Mouse (Mus musculus): ENCODE measurements at regions not wholly inside any gene's neighbourhood (a gene's known extent, or its start where the extent isn't known, plus 50 kb on each side); places are given as distances from the start of the nearest gene placed in this dataset.

DNA sequence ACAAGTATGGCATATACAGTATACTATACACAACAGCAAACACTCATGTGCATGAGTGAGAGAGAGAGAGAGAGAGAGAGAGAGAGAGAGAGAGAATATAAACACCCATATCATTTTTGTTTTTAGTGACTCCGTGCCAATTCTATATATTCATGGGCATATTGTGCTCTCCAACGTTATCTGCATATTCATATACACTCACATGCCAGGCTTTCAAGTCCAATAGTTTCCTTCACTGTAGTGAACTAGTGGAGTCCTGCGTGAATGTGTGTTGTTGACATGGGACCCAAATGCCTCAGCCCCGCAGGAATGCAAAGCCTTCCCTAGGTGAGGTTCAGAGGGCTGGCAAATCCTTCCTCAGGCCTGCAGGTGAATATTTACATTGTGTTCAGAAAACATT, 53.4 kb upstream of the Nab1 start:
- Histone ChIP-seq H3K9ac (ENCODE audit: low read depth, low read length) (no peak overlapping the region), H3K27ac (ENCODE audit: low read depth, low read length) (no peak overlapping the region), H3K27me3 (ENCODE audit: control insufficient read depth, insufficient read depth, low read length) (no peaks in the 10 kb centered on the region), H3K4me3 (ENCODE audit: low read depth, low read length) (no peak overlapping the region), H3K4me1 (ENCODE audit: control insufficient read depth, insufficient read depth, low read length) (no peaks in the 10 kb centered on the region), H3K9me3 (replicated peaks; ENCODE audit: control insufficient read depth, low read length) (no peaks in the 10 kb centered on the region), H3K4me2 (no peak overlapping the region), H3K36me3 (ENCODE audit: control insufficient read depth, insufficient read depth, low read length) (no peaks in the 10 kb centered on the region)
- ATAC-seq (replicated peaks; ENCODE audit: insufficient number of reproducible peaks, low FRiP score, low TSS enrichment) = no peak
- 58% methylated on average over 4 of the region's 4 CpGs for WGBS (ENCODE audit: insufficient replicate concordance)

DNA sequence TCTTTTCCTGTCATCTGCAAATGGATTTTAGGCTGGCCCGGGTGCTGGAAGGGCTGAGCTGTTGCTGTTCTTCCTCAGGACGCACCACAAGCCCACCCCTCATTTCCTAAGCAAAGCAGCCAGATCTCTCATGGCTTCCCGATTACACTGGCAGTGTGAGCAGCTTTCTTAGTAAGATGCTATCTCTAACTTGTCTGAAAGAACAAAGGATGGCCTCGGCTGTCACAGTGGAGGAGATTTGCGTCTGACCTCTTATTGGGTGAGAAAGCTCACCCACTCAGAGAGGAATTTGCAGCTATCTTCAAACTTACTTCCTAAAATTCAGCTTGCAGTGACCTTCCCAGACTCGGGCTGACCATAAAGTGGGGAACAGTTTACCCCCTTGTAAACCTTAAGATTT, 64.7 kb upstream of the Nemp2 start:
- no peak overlapping the region for H3K27ac ChIP-seq (ENCODE audit: low read depth, low read length)
- no peaks in the 10 kb centered on the region for H3K27me3 ChIP-seq (ENCODE audit: control insufficient read depth, insufficient read depth, low read length)
- peaks cover 10% of the 10 kb centered on the region for H3K4me1 ChIP-seq (ENCODE audit: control insufficient read depth, insufficient read depth, low read length)
- 0 out of 2 replicates have a peak overlapping the region, but pooled peaks have one; percentile 16 for H3K9ac ChIP-seq (ENCODE audit: low read depth, low read length)
- no peak overlapping the region for H3K4me3 ChIP-seq (ENCODE audit: low read depth, low read length)
- WGBS (ENCODE audit: insufficient replicate concordance) = 4% methylated on average over 6 of the region's 6 CpGs
- H3K36me3 ChIP-seq (ENCODE audit: control insufficient read depth, insufficient read depth, low read length) = no peaks in the 10 kb centered on the region
- H3K4me2 ChIP-seq = peak overlapping the region; percentile 39
- H3K9me3 ChIP-seq (replicated peaks; ENCODE audit: control insufficient read depth, low read length) = no peaks in the 10 kb centered on the region
- ATAC-seq (replicated peaks; ENCODE audit: insufficient number of reproducible peaks, low FRiP score, low TSS enrichment) = no peak

DNA sequence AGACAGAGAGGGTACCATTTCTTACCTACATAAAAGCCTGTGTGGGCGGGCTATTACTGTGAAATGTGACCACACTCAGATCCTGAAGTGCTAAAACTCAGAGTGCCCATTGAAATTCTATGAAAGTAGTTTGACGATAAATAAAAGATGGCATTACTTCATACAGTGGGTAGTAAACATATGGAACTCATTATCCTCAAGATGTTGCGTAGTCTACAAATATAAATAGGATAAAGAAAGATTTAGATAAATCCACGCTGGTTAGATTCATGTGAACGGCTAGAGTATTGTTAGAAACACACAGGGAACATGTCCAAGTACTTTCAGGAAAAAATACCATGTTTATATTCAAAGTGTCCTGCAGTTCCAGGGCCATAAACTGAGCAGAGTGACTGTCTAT, 58.8 kb upstream of the Nemp2 start:
- Histone ChIP-seq H3K4me3 (ENCODE audit: low read depth, low read length) (no peak overlapping the region), H3K36me3 (ENCODE audit: control insufficient read depth, insufficient read depth, low read length) (no peaks in the 10 kb centered on the region), H3K9me3 (replicated peaks; ENCODE audit: control insufficient read depth, low read length) (no peaks in the 10 kb centered on the region), H3K27ac (ENCODE audit: low read depth, low read length) (no peak overlapping the region), H3K4me2 (no peak overlapping the region), H3K27me3 (ENCODE audit: control insufficient read depth, insufficient read depth, low read length) (no peaks in the 10 kb centered on the region), H3K9ac (ENCODE audit: low read depth, low read length) (no peak overlapping the region), H3K4me1 (ENCODE audit: control insufficient read depth, insufficient read depth, low read length) (no peaks in the 10 kb centered on the region)
- WGBS (ENCODE audit: insufficient replicate concordance) = 75% methylated on average over 5 of the region's 5 CpGs
- ATAC-seq (replicated peaks; ENCODE audit: insufficient number of reproducible peaks, low FRiP score, low TSS enrichment) = no peak

DNA sequence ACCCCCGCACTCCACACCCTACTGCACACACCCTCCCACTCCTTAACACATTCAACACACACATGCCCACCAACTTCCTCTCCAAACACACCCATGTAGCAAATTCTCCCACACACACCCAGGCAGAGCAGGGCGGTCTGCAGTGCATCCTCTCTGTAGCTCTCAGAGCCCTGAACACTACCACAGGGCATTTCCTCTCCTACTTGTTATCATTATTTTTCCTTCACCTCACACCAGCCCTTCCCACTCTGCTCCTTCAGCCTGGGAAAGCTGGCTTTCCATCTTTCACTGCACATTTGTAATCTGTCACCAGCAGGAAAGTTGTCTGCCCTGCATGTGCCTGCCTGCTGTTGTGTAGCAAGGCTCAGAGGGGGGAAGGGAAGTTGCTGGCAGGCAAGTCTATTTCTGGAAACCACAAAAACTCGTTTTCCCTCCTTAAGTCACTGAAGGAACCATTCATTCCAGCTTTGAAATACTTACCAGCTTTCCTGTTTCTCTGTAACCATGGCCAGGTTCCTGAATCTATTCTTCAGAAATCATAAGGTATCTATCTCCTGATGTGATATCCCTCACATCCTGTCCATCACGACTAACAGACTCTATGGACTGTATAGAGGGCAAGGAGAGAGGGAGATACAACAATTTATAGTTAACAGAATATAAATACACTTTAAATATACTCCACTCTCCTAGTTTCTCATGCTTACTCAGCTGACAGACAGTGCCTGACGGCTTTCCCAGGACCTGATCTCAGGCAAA, 52.0 kb upstream of the Nemp2 start:
- H3K4me2 ChIP-seq = peak overlapping the region; percentile 34
- H3K4me3 ChIP-seq (ENCODE audit: low read depth, low read length) = no peak overlapping the region
- H3K36me3 ChIP-seq (ENCODE audit: control insufficient read depth, insufficient read depth, low read length) = no peaks in the 10 kb centered on the region
- H3K27ac ChIP-seq (ENCODE audit: low read depth, low read length) = peak overlapping the region; percentile 73
- H3K9ac ChIP-seq (ENCODE audit: low read depth, low read length) = peak overlapping the region; percentile 39
- H3K4me1 ChIP-seq (ENCODE audit: control insufficient read depth, insufficient read depth, low read length) = peaks cover 18% of the 10 kb centered on the region
- no peaks in the 10 kb centered on the region for H3K9me3 ChIP-seq (replicated peaks; ENCODE audit: control insufficient read depth, low read length)
- 10% methylated on average over 5 of the region's 5 CpGs for WGBS (ENCODE audit: insufficient replicate concordance)
- ATAC-seq (replicated peaks; ENCODE audit: insufficient number of reproducible peaks, low FRiP score, low TSS enrichment) = peak; percentile 92
- H3K27me3 ChIP-seq (ENCODE audit: control insufficient read depth, insufficient read depth, low read length) = no peaks in the 10 kb centered on the region

DNA sequence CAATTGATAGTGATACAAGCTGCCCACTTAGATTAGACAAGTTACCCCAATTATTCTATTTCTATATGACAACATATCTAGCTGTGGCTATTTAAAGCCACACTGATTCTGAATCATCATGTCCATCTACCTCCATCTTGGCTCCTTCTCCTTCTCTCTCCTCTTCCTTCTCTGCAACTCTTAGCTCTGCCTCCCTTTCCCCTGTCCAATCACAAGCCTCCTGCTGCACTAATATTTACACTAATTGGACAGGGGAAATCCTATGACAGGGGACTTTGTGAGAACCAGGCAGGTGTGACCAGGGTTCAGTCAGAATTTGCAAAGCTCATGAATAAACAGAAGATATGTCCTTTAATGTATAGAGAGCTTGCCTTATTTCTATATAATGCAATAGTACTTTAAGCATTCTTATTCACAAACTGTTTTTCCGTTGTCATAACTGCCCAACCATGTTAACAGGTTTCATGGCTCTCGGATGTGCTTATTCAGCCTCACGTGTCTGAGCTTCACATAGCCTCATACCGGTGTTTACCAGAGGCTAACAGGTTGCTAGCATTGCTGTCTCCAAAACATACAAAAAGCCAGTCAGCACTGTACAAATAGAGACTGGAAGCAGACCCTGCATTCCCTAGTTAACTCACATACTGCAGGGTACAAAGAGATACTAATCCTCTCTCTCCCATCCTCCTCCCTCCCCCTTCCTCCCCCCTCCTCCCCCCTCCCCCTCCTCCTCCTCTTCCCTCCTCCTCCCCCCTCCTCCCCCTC, 50.2 kb upstream of the Nemp2 start:
- Histone ChIP-seq H3K4me1 (ENCODE audit: control insufficient read depth, insufficient read depth, low read length) (peaks cover 18% of the 10 kb centered on the region), H3K9ac (ENCODE audit: low read depth, low read length) (no peak overlapping the region), H3K27ac (ENCODE audit: low read depth, low read length) (no peak overlapping the region), H3K36me3 (ENCODE audit: control insufficient read depth, insufficient read depth, low read length) (no peaks in the 10 kb centered on the region), H3K4me2 (no peak overlapping the region), H3K9me3 (replicated peaks; ENCODE audit: control insufficient read depth, low read length) (no peaks in the 10 kb centered on the region), H3K27me3 (ENCODE audit: control insufficient read depth, insufficient read depth, low read length) (no peaks in the 10 kb centered on the region), H3K4me3 (ENCODE audit: low read depth, low read length) (no peak overlapping the region)
- ATAC-seq (replicated peaks; ENCODE audit: insufficient number of reproducible peaks, low FRiP score, low TSS enrichment) = no peak
- WGBS (ENCODE audit: insufficient replicate concordance) = 86% methylated on average over 4 of the region's 4 CpGs

Measured in heart, embryonic 11.5 days (tissue).